Mouse (Mus musculus): ENCODE measurements around the gene Myo1d.
"Not testable (repeated sequence)": the region's sequence is repeated elsewhere in the genome, so short reads cannot be mapped to it uniquely, and the experiment has no call there.

The Myo1d gene

GRCm38 (mm10) chr11:80482921-80483320 lies 296.9 kb downstream of the Myo1d start:
- in situ Hi-C loops (cut with MseI, MboI), result loop anchor here in 1 of 2 experiments (5.0 kb wide), 1 partner anchor 79 kb away; no protein-coding TSS in a partner anchor

DNA sequence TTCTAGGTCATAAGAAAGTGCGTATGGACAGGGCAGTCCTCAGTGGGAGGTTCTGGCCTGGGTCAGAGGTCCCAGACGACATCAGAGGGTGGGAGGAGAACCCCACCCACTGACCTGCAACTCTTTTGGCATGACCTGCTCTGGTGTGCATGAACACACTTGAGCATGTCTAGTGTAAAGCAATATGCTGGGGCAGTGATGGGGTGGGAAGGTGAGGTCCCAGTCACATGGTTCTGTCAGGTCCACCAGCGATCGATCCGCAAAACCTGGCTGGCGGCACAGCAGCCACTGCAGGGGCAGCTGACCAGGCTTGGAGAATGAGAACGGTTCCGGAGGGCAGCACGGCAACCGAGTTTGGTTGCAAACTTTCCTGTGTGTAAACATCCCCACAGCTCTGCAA lies 297.5 kb downstream of the Myo1d start:
- in situ Hi-C loops (cut with MseI, MboI), result loop anchor here in 1 of 2 experiments (5.0 kb wide), 1 partner anchor 80 kb away; no protein-coding TSS in a partner anchor

DNA sequence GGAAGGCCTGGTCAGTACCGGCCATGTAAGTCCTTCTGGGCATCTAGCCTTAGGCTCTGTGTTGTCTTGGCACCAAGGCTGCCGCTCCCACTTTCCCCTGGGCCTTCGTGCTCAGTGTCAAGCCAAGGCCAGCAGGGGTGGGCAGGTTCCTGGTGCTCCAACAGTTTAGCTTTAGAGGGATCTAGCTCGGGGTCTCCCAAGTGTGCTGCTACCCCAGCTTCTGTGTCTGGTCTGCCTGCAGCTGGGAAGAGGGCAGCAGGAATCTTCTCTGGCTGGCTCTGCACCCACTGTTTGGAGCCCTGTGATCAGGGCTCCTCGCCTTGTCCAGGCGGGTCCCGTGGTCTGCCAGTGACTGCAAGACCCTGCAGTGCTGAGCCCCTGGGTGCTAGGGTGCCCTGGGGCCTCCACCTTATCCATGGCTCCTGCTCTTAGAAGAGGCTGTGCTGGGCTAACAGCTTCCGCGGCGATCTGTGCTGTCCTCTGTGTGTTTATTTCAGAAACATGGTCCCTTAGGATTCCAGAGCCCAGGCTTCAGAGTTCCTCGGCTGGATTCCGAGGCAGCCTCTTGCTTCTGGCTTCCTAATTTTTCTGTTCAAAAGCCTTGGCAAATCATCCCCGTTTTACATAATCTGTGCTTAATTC lies 298.3 kb downstream of the Myo1d start:
- in situ Hi-C loops (cut with MseI, MboI), result loop anchor here in 1 of 2 experiments (5.0 kb wide), 1 partner anchor 81 kb away; no protein-coding TSS in a partner anchor

DNA sequence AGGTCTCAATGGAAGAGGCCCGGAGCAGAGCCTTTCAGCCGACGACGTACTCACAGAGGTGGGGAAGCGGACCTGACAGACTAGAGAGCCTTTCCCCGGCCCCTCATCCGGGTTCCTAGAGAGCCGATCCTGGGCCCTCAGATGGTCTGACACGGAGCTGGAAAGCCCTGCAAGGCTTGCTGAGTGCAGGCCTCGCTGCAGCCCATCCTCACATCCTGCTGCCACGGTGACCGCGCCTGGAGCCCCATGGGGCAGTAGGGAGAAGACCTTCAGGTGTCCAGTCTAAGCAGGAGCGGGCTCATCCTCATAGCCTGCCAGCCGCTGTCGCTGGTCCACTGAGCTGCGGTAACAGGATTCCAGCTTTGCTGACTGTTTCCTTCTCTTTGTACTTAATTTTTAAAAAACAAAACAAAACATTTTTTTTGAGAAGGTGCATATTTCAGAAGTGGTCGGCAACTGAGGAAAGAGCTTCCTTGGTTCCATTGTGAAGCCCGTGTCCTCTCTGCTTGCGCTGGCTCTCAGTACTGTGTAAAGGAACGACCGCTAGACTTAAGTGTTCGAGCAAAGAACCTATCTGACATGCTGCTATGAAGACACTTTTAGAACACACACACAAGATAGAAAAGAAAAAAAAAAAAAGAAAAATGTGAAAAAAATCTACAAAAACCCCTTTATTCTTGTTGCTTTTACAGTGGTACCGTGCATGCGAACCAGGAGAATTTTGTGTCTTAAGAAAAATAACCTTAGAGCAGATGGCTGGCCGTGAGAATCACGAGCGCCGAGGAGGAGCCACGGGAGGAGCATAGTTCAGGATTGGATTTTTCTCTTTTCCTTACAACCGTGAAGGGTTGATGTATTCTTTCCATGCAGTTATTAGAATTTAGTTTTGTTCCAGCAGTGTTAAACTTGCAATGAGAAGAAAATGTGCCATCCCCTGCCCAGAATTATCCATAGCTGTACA lies 299.6 kb downstream of the Myo1d start:
- in situ Hi-C loops (cut with MseI, MboI), result loop anchor here in 1 of 2 experiments (5.0 kb wide), 1 partner anchor 82 kb away; no protein-coding TSS in a partner anchor

GRCm38 (mm10) chr11:80479425-80479824 lies 300.4 kb downstream of the Myo1d start:
- in situ Hi-C loops (cut with MseI, MboI), result no loop called here

GRCm38 (mm10) chr11:80478694-80479412 lies 301.0 kb downstream of the Myo1d start:
- in situ Hi-C loops (cut with MseI, MboI), result no loop called here

- in situ Hi-C loops (cut with MseI, MboI), result no loop called here
Measured at GRCm38 (mm10) chr11:80477341-80478199, 302.3 kb downstream of the Myo1d start.

- in situ Hi-C loops (cut with MseI, MboI), result no loop called here
Measured at GRCm38 (mm10) chr11:80476222-80477189, 303.3 kb downstream of the Myo1d start, which contains the start of gene Cdk5r1. TSS of gene Cdk5r1 (plus strand) at chr11:80477023.

- in situ Hi-C loops (cut with MseI, MboI), result no loop called here
Measured at GRCm38 (mm10) chr11:80475544-80475943, 304.3 kb downstream of the Myo1d start.

DNA sequence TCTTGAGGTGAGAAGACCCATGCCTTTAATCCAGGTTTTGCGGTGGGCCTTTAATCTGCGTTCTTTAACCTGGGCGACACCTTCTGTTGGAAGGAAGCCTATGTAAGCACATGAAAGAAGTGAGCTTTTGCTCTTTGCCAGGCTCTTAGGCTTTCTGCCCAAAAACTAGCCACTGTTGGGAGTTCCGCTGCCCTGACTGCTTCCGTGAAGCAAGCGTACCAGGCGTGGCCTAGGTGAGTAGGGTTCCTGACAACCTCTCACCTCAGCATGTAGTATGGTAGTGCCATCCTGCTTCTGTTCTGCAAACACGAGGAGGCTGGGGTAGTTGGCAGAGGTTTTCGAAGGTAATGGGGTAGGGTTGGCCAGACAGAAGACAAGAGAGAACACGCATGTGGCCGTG lies 305.0 kb downstream of the Myo1d start:
- in situ Hi-C loops (cut with MseI, MboI), result no loop called here

DNA sequence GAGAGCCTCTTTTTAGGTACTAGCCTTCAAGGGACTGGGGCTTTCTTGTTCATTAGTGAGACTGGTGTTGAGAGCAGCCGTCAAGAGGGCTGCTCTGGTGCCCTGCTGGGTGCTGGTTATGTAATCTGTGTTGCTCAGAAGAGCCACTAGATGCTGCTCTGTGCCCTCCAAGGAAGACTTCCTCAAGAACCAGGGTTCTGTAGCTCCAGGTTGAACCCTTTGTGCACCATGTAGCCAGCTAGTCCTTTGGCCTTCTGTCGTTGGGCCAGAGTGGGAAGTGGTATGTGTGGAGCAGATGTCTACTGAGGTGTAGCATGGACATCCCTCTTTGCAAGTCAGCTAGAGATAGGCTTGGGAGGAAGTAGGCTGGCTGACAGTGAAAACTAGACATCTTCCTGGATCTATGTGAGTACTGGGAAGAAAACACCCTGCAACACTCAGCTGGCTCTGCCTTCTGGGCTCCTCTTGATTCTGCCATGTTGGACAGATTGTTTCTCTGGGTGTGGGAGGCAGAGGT lies 305.6 kb downstream of the Myo1d start:
- in situ Hi-C loops (cut with MseI, MboI), result no loop called here

- in situ Hi-C loops (cut with MseI, MboI), result no loop called here
Measured at GRCm38 (mm10) chr11:80471836-80472605, 307.8 kb downstream of the Myo1d start.

- in situ Hi-C loops (cut with MseI, MboI), result not testable (repeated sequence)
Measured at GRCm38 (mm10) chr11:80463605-80464130, 316.2 kb downstream of the Myo1d start.

- in situ Hi-C loops (cut with MseI, MboI), result no loop called here
Measured at GRCm38 (mm10) chr11:80453198-80453597, 326.6 kb downstream of the Myo1d start.

DNA sequence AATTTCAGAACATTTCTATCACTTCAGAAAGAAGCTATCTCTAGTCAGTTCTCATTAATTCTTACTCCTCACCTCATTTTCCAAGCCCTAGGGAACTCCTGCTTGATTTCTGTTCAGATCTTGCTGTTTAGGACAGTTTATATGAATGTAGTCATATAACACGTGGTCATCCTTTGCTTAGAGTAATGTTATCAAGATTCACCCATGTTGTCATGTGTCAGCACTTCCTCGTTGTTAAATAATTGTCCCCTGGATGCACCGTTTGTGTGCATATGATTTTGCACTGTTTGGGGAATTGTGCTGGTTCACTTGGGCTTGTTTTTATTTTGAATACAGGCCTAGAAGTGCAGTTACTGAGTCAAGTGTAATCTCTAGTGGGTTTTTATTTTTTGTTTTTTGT lies 327.6 kb downstream of the Myo1d start:
- in situ Hi-C loops (cut with MseI, MboI), result no loop called here

- in situ Hi-C loops (cut with MseI, MboI), result no loop called here
Measured at GRCm38 (mm10) chr11:80449859-80450258, 330.0 kb downstream of the Myo1d start.

GRCm38 (mm10) chr11:80446916-80447315 lies 332.9 kb downstream of the Myo1d start:
- in situ Hi-C loops (cut with MseI, MboI), result no loop called here
